Mouse (Mus musculus): ENCODE results near the gene Zfp366. TPM values are rescaled to one million over a fixed set of nuclear protein-coding genes. Genes with fewer than 3 reads are reported as not detected.

Gene Zfp366
- total and polyA plus RNA-seq, 3 experiments = not detected

GRCm38 (mm10) chr13:99221996-99222395, 37.4 kb downstream of the Zfp366 start:
- Histone ChIP-seq H3K4me2 (ENCODE audit: insufficient read depth, low read depth, poor library complexity, severe bottlenecking) (no peak overlapping the region), H3K36me3 (replicated peaks in 1 of 2; ENCODE audit: control insufficient read depth in 1 of 2, insufficient read depth in 1 of 2, low read length in 1 of 2) (no peaks in the 10 kb centered on the region), H3K4me1 (ENCODE audit: control insufficient read depth in 1 of 2, insufficient read depth in 2 of 2) (no peaks in the 10 kb centered on the region), H3K79me2 (replicated peaks; ENCODE audit: control insufficient read depth, extremely low read depth, insufficient read depth, poor library complexity, severe bottlenecking) (no peaks in the 10 kb centered on the region), H3K4me3 (replicated peaks in 1 of 3; ENCODE audit: low read depth in 2 of 3, low read length in 2 of 3, poor library complexity in 1 of 3) (no peak overlapping the region), H3K9me3 (replicated peaks; ENCODE audit: low read length) (no peaks in the 10 kb centered on the region), H3K27me3 (replicated peaks) (peaks cover 35% of the 10 kb centered on the region), H3K9ac (ENCODE audit: insufficient read depth, low read depth) (no peak overlapping the region), H3K27ac (ENCODE audit: insufficient read depth, low read depth) (no peak overlapping the region)
- in situ Hi-C loops (cut with MboI; ENCODE audit: low pct_ligation_motif_present, low pct_unique_long_range_greater_than_20kb, low sequenced_read_pairs) (no loop called here), dilution Hi-C loops (cut with MboI; ENCODE audit: extremely low pct_ligation_motif_present, extremely low pct_unique_long_range_greater_than_20kb, low sequenced_read_pairs) (no loop called here)
- no peak for DNase-seq (ENCODE audit: extremely low read depth)
- TF ChIP-seq MEF2A (IDR thresholded peaks at IDR 0.05; ENCODE audit: borderline replicate concordance, low read depth, low read length) = no peak
- TF ChIP-seq JUN (IDR thresholded peaks at IDR 0.05; ENCODE audit: insufficient read depth, low read depth, low read length) = no peak
- TF ChIP-seq ZKSCAN1 (IDR thresholded peaks at IDR 0.05; ENCODE audit: borderline replicate concordance, low read depth, low read length) = no peak
- no peak for TF ChIP-seq MAZ (IDR thresholded peaks at IDR 0.05; ENCODE audit: low read depth, low read length)
- TF ChIP-seq MAFK (IDR thresholded peaks at IDR 0.05; ENCODE audit: insufficient replicate concordance, low read length) = no peak
- TF ChIP-seq MXI1 (IDR thresholded peaks at IDR 0.05; ENCODE audit: low read depth, low read length) = no peak

GRCm38 (mm10) chr13:99222476-99222875, 37.9 kb downstream of the Zfp366 start:
- no peaks in the 10 kb centered on the region for H3K36me3 ChIP-seq (replicated peaks in 1 of 2; ENCODE audit: control insufficient read depth in 1 of 2, insufficient read depth in 1 of 2, low read length in 1 of 2)
- dilution Hi-C loops (cut with MboI; ENCODE audit: extremely low pct_ligation_motif_present, extremely low pct_unique_long_range_greater_than_20kb, low sequenced_read_pairs) = no loop called here
- TF ChIP-seq ZNF384 (IDR thresholded peaks at IDR 0.05; ENCODE audit: low read depth, low read length) (no peak), JUND (conservative IDR thresholded peaks at IDR 0.05; ENCODE audit: low read depth, low read length) (no peak), KAT2A (IDR thresholded peaks at IDR 0.05; ENCODE audit: insufficient replicate concordance, low read length) (no peak), USF2 (conservative IDR thresholded peaks at IDR 0.05; ENCODE audit: low read depth, low read length) (no peak), RAD21 (IDR thresholded peaks at IDR 0.05; ENCODE audit: low read depth, low read length) (no peak), MAZ (IDR thresholded peaks at IDR 0.05; ENCODE audit: low read depth, low read length) (no peak), UBTF (IDR thresholded peaks at IDR 0.05; ENCODE audit: low read depth, low read length) (no peak), MAX (IDR thresholded peaks at IDR 0.05; ENCODE audit: low read length) (no peak), E2F4 (IDR thresholded peaks at IDR 0.05; ENCODE audit: insufficient replicate concordance, low read depth, low read length) (no peak), SIN3A (IDR thresholded peaks at IDR 0.05; ENCODE audit: low read length) (no peak), NRF1 (IDR thresholded peaks at IDR 0.05; ENCODE audit: low read depth, low read length) (no peak)

More at GRCm38 (mm10) chr13:99222476-99222875, 37.9 kb downstream of the Zfp366 start:
- H3K9ac ChIP-seq (ENCODE audit: insufficient read depth, low read depth) = no peak overlapping the region
- no peak for DNase-seq (ENCODE audit: extremely low read depth)
- H3K27me3 ChIP-seq (replicated peaks) = peaks cover 34% of the 10 kb centered on the region
- in situ Hi-C loops (cut with MboI; ENCODE audit: low pct_ligation_motif_present, low pct_unique_long_range_greater_than_20kb, low sequenced_read_pairs) = no loop called here
- no peak overlapping the region for H3K27ac ChIP-seq (ENCODE audit: insufficient read depth, low read depth)
- no peaks in the 10 kb centered on the region for H3K4me1 ChIP-seq (ENCODE audit: control insufficient read depth in 1 of 2, insufficient read depth in 2 of 2)
- no peak overlapping the region for H3K4me2 ChIP-seq (ENCODE audit: insufficient read depth, low read depth, poor library complexity, severe bottlenecking)
- no peak overlapping the region for H3K4me3 ChIP-seq (replicated peaks in 1 of 3; ENCODE audit: low read depth in 2 of 3, low read length in 2 of 3, poor library complexity in 1 of 3)
- no peaks in the 10 kb centered on the region for H3K79me2 ChIP-seq (replicated peaks; ENCODE audit: control insufficient read depth, extremely low read depth, insufficient read depth, poor library complexity, severe bottlenecking)
- no peaks in the 10 kb centered on the region for H3K9me3 ChIP-seq (replicated peaks; ENCODE audit: low read length)
